Comparison of ENCODE assay signal across 17 mouse cellular contexts in genomic region chr1:40290489-40291255, GRCm38 (mm10). TPM values are rescaled to one million over a fixed set of nuclear protein-coding genes. Genes with fewer than 3 reads are reported as not detected.
DNase-seq lines count a peak whose midpoint lies in the region; ATAC-seq and TF ChIP-seq lines count a peak whose summit lies in the region.
"Had no signal": no experiment of that assay in that cellular context is flagged by ENCODE, and none has a peak within 500 bp of the region (broad histone marks: within the 10 kb centered on the region; RNA-seq: fewer than 3 reads in every experiment).

No protein-coding gene starts in this region.

- intact Hi-C loops in left cerebral cortex, postnatal 14 days (cut with DNase I): no loop called here

- WGBS in embryonic facial prominence, embryonic 11.5 days: 67% methylated on average over 12 of the region's 12 CpGs
- 67% methylated on average over 12 of the region's 12 CpGs for WGBS in embryonic facial prominence, embryonic 10.5 days
- 61% methylated on average over 12 of the region's 12 CpGs for WGBS in bone marrow, adult 2 months

- DNase-seq in embryonic facial prominence, embryonic 11.5 days (ENCODE audit: low spot score): peak; percentile 8
- DNase-seq in embryonic facial prominence, embryonic 10.5 days (ENCODE audit: low spot score): no peak
- peak; percentile 15 for DNase-seq in thymus, postnatal 0 days (ENCODE audit: low spot score)
- no peak for DNase-seq in thymus, adult 18-20 months
- peak; percentile 33 for DNase-seq in naive thymus-derived CD4-positive, alpha-beta T cell, adult 2 months (ENCODE audit: low read depth)
- no peak for DNase-seq in left cerebral cortex, postnatal 14 days (ENCODE audit: low spot score in 2 of 2)
- no peak for DNase-seq in cerebellum, postnatal 14 days
- DNase-seq: cerebellum, adult 8-10 months; gastrocnemius, postnatal 10 days had no signal

- no peak overlapping the region for H3K4me2 ChIP-seq in embryonic facial prominence, embryonic 11.5 days (ENCODE audit: low read depth, low read length)
- H3K4me2 ChIP-seq: heart, embryonic 13.5 days; neural tube, embryonic 12.5 days; stomach, embryonic 15.5 days had no signal

- ATAC-seq in embryonic facial prominence, embryonic 11.5 days (replicated peaks; ENCODE audit: insufficient number of reproducible peaks, low FRiP score, low TSS enrichment, low read depth): no peak
- ATAC-seq: forebrain, embryonic 14.5 days; intestine, embryonic 16.5 days had no signal

- no peaks in the 10 kb centered on the region; the same call in 1 of the 2 replicates for H3K9me3 ChIP-seq in embryonic facial prominence, embryonic 11.5 days (replicated peaks; ENCODE audit: control insufficient read depth, low read length)
- no peaks in the 10 kb centered on the region for H3K9me3 ChIP-seq in embryonic facial prominence, embryonic 10.5 days
- H3K9me3 ChIP-seq: heart, embryonic 13.5 days; hindbrain, embryonic 10.5 days; midbrain, embryonic 10.5 days; neural tube, embryonic 12.5 days; stomach, embryonic 15.5 days had no signal

- no peak for TF ChIP-seq POLR2A in bone marrow, adult 2 months (IDR thresholded peaks at IDR 0.05; ENCODE audit: borderline replicate concordance, control insufficient read depth, low read depth, low read length)

- H3K27ac ChIP-seq in embryonic facial prominence, embryonic 11.5 days (replicated peaks; ENCODE audit: low read depth, low read length): no peak overlapping the region
- no peak overlapping the region for H3K27ac ChIP-seq in embryonic facial prominence, embryonic 10.5 days (replicated peaks)
- no peak overlapping the region for H3K27ac ChIP-seq in bone marrow, adult 2 months (ENCODE audit: control insufficient read depth, insufficient read depth, low read depth, low read length, poor library complexity)
- H3K27ac ChIP-seq: heart, embryonic 13.5 days; hindbrain, embryonic 10.5 days; midbrain, embryonic 10.5 days; neural tube, embryonic 12.5 days; stomach, embryonic 15.5 days had no signal

- no peak overlapping the region for H3K4me3 ChIP-seq in embryonic facial prominence, embryonic 11.5 days (ENCODE audit: low read depth, low read length)
- no peak overlapping the region for H3K4me3 ChIP-seq in embryonic facial prominence, embryonic 10.5 days
- no peak overlapping the region for H3K4me3 ChIP-seq in bone marrow, adult 2 months (replicated peaks; ENCODE audit: control insufficient read depth, low read depth, low read length)
- H3K4me3 ChIP-seq: heart, embryonic 13.5 days; hindbrain, embryonic 10.5 days; midbrain, embryonic 10.5 days; neural tube, embryonic 12.5 days; stomach, embryonic 15.5 days had no signal

- H3K4me1 ChIP-seq in embryonic facial prominence, embryonic 11.5 days (ENCODE audit: control insufficient read depth, insufficient read depth, low read length): no peaks in the 10 kb centered on the region
- H3K4me1 ChIP-seq in embryonic facial prominence, embryonic 10.5 days: no peaks in the 10 kb centered on the region
- no peaks in the 10 kb centered on the region; the same call in 1 of the 2 replicates for H3K4me1 ChIP-seq in bone marrow, adult 2 months (ENCODE audit: control insufficient read depth, insufficient read depth, low read length)
- H3K4me1 ChIP-seq: heart, embryonic 13.5 days; hindbrain, embryonic 10.5 days; midbrain, embryonic 10.5 days; neural tube, embryonic 12.5 days; stomach, embryonic 15.5 days had no signal

- H3K27me3 ChIP-seq in embryonic facial prominence, embryonic 11.5 days (ENCODE audit: control insufficient read depth, insufficient read depth, low read length): no peaks in the 10 kb centered on the region
- H3K27me3 ChIP-seq in embryonic facial prominence, embryonic 10.5 days (replicated peaks; ENCODE audit: low read depth, poor library complexity, severe bottlenecking): no peaks in the 10 kb centered on the region
- H3K27me3 ChIP-seq: heart, embryonic 13.5 days; neural tube, embryonic 12.5 days; stomach, embryonic 15.5 days had no signal

- no peaks in the 10 kb centered on the region for H3K36me3 ChIP-seq in embryonic facial prominence, embryonic 11.5 days (replicated peaks; ENCODE audit: control insufficient read depth, insufficient read depth, low read depth, low read length)
- H3K36me3 ChIP-seq in embryonic facial prominence, embryonic 10.5 days (replicated peaks): no peaks in the 10 kb centered on the region
- H3K36me3 ChIP-seq: hindbrain, embryonic 10.5 days; midbrain, embryonic 10.5 days; neural tube, embryonic 12.5 days; stomach, embryonic 15.5 days had no signal

- peak; percentile 30; the same call in 1 of the 2 replicates for TF ChIP-seq CTCF in bone marrow, adult 2 months (IDR thresholded peaks at IDR 0.05; ENCODE audit: control insufficient read depth, insufficient read depth, low read length)

- no peak overlapping the region for H3K9ac ChIP-seq in embryonic facial prominence, embryonic 11.5 days (replicated peaks; ENCODE audit: low read length)
- H3K9ac ChIP-seq: heart, embryonic 13.5 days; neural tube, embryonic 12.5 days; stomach, embryonic 15.5 days had no signal

RNA-seq across cellular contexts. Expression of gene Il1rl2, which starts 33.7 kb away (rescaled TPM):
- 3.2 TPM in 2 replicates for polyA plus RNA-seq in embryonic facial prominence, embryonic 11.5 days (2014; fragmentation: Nextera tagmentation; extraction: Ambion mirVana)
- polyA plus RNA-seq in embryonic facial prominence, embryonic 10.5 days (2016; fragmentation: Nextera tagmentation; extraction: Ambion mirVana): 1.8 and 2.1 TPM in 2 replicates
- 5.9 and 7.3 TPM in 2 replicates for polyA plus RNA-seq in thymus, postnatal 0 days (2015; fragmentation: Nextera tagmentation; extraction: Ambion mirVana)
- 3.0 and 3.2 TPM in 2 replicates for polyA plus RNA-seq in bone marrow, adult 2 months (2011; ENCODE audit: insufficient read depth, insufficient read length, low replicate concordance, missing spikeins)
- total RNA-seq in left cerebral cortex, postnatal 14 days (2021): 1 to 10 TPM in 1 of 2 experiments, under 1 TPM in 1; 0.77 to 1.3 TPM

Comparison
In these comparisons a context has a peak if more than half of its experiments do, and no peak if none do; other contexts are left out.
1. DNase-seq: peak in embryonic facial prominence, embryonic 11.5 days (single experiment), thymus, postnatal 0 days (single experiment) and naive thymus-derived CD4-positive, alpha-beta T cell, adult 2 months (single experiment); none in embryonic facial prominence, embryonic 10.5 days (single experiment), thymus, adult 18-20 months (0 of 2), left cerebral cortex, postnatal 14 days (0 of 2) and cerebellum, postnatal 14 days (0 of 2).